Mouse (Mus musculus) heart, adult 2 months (tissue): ENCODE measurements around the gene Olfr1124. TPM values are rescaled to one million over a fixed set of nuclear protein-coding genes. Genes with fewer than 3 reads are reported as not detected.
A peak's percentile ranks its signal among the peaks of the same experiment; 100 is the strongest.
"Not testable (repeated sequence)": the region's sequence is repeated elsewhere in the genome, so short reads cannot be mapped to it uniquely, and the experiment has no call there.

Experiments
- DNase-seq, 2 experiments: peaks; one replicate each; pipeline ENCODE4 v3.0.0; 2021
- H3K27ac ChIP-seq: fragments of 200-600 bp; 2 replicates; pipeline ENCODE4 v1.8.1; 2022
- H3K27me3 ChIP-seq: fragments of 200-500 bp; 2 replicates; pipeline ENCODE4 v1.6.1; 2012; ENCODE audit warnings: mild to moderate bottlenecking, low read length, inconsistent platforms, mixed read lengths; ENCODE audit not compliant: control insufficient read depth, insufficient read depth
- H3K36me3 ChIP-seq: fragments of 200-500 bp; 2 replicates; pipeline ENCODE4 v1.6.1; 2012; ENCODE audit warnings: low read length, inconsistent platforms; ENCODE audit not compliant: control insufficient read depth, insufficient read depth
- H3K4me1 ChIP-seq: fragments of 200-500 bp; 2 replicates; pipeline ENCODE4 v1.6.1; 2011; ENCODE audit warnings: low read length; ENCODE audit not compliant: control insufficient read depth, insufficient read depth
- H3K4me3 ChIP-seq: fragments of 200-600 bp; 2 replicates; pipeline ENCODE4 v1.8.1; 2022
- H3K79me2 ChIP-seq: fragments of 200-500 bp; replicated peaks from 2 replicates; pipeline ENCODE4 v1.6.1; 2012; ENCODE audit warnings: mild to moderate bottlenecking, inconsistent platforms, low read length, moderate library complexity, mixed read lengths; ENCODE audit not compliant: control insufficient read depth, insufficient read depth
- H3K9ac ChIP-seq: fragments of 200-500 bp; 2 replicates; pipeline ENCODE4 v1.6.1; 2012; ENCODE audit warnings: low read depth, mild to moderate bottlenecking, control low read depth, inconsistent platforms, low read length, mixed read lengths
- CTCF ChIP-seq: fragments of 200-600 bp; IDR thresholded peaks from 2 replicates; pipeline ENCODE4 v1.8.1; 2022; ENCODE audit warnings: antibody characterized with exemption, mild to moderate bottlenecking, moderate library complexity
- EP300 ChIP-seq: fragments of 200-500 bp; IDR thresholded peaks from 2 replicates; pipeline ENCODE4 v1.6.1; 2011; ENCODE audit warnings: low read depth, low read length, control low read depth; ENCODE audit not compliant: insufficient read depth
- POLR2A ChIP-seq: fragments of 200-500 bp; IDR thresholded peaks from 2 replicates; pipeline ENCODE4 v1.6.1; 2011; ENCODE audit warnings: mild to moderate bottlenecking, low read depth, low read length, control low read depth; ENCODE audit not compliant: insufficient read depth
- WGBS: fragments of 180-500 bp; shearing (Covaris S2); methylation state at CpG from one replicate; pipeline ENCODE4 v1.1.7; 2018; 5-methylcytosine and 5-hydroxymethylcytosine counted together
- intact Hi-C: fragments of 180-260 bp; cut with DNase I; formaldehyde crosslinking; loops from one replicate; pipeline ENCODE4 v1.15.1; 2025
- long read RNA-seq: library from polyadenylated mRNA; stranded (forward); transcript quantifications from one replicate; pipeline ENCODE4 v2.0.0, GENCODE M21; 2021
- polyA plus RNA-seq: library from polyadenylated mRNA; depleted of rRNA; stranded (reverse); fragments of >200 nt; gene quantifications from 2 replicates; pipeline ENCODE4 v1.2.3, GENCODE M21; 2012; rRNA removed
- total RNA-seq, 2 experiments: library from RNA; stranded (reverse); gene quantifications; 2 replicates each; pipeline ENCODE4 v1.2.3; 2021

The Olfr1124 gene
- total RNA-seq (not detected), polyA plus RNA-seq (not detected in 2 replicates)
- long read RNA-seq: 0 reads

DNA sequence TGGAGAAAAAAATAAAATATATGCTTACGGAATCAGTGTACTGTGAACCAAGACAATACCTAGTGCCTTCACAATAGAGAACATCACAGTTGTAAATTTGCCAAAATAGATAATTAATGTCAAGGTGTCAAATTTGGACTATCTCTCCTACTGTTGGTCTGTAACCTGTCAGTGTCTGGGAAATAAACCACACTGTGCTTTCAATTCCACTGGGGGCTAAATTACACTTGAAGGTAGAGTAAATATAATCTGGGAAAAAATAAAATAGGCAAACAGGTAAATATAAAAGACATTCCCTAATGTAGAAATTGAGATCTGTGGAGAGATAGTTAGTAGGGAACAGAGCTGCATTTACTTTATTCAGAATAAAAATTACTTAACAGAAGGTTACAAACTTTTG lies at the start of gene Olfr1124:
Gene Olfr1124, plus strand, starts transcription at position 301 of the 400 bp plus-strand sequence.
- WGBS: 84% methylated on average over 1 of the region's 1 CpGs
- no peak for TF ChIP-seq EP300
- no peak for TF ChIP-seq POLR2A
- TF ChIP-seq CTCF: no peak
- no peaks in the 10 kb centered on the region for H3K36me3 ChIP-seq
- H3K4me3 ChIP-seq: no peak within 1 kb of the TSS
- no peak for DNase-seq
- H3K9ac ChIP-seq: no peak within 1 kb of the TSS
- H3K79me2 ChIP-seq: no peaks in the 10 kb centered on the region
- H3K4me1 ChIP-seq: no peaks in the 10 kb centered on the region
- intact Hi-C loops: no loop called here
- no peak within 1 kb of the TSS for H3K27ac ChIP-seq
- no peaks in the 10 kb centered on the region for H3K27me3 ChIP-seq

DNA sequence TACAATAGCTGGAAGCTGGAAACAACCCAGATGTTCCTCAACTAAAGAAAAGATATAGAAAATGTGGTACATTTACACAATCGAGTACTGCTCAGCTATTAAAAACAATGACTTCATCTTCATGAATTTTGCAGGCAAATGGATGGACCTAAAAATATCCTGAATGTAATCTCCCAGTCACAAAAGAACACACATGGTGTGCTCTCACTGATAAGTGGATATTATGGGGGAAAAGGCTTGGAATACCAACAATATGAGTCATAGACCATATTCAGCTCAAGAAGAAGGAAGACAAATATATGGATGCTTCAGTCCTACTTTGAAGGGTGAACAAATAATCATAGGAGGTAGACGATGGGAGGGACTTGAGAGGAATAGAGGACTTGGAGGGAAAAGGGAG lies 46.1 kb upstream of the Olfr1124 start:
- TF ChIP-seq POLR2A (no peak), EP300 (no peak), CTCF (no peak)
- 30% methylated on average over 2 of the region's 2 CpGs for WGBS
- no peak for DNase-seq
- Histone ChIP-seq H3K36me3 (no peaks in the 10 kb centered on the region), H3K4me3 (no peak overlapping the region), H3K79me2 (no peaks in the 10 kb centered on the region), H3K27me3 (no peaks in the 10 kb centered on the region), H3K27ac (no peak overlapping the region), H3K9ac (no peak overlapping the region), H3K4me1 (no peaks in the 10 kb centered on the region)
- intact Hi-C loops: no loop called here

DNA sequence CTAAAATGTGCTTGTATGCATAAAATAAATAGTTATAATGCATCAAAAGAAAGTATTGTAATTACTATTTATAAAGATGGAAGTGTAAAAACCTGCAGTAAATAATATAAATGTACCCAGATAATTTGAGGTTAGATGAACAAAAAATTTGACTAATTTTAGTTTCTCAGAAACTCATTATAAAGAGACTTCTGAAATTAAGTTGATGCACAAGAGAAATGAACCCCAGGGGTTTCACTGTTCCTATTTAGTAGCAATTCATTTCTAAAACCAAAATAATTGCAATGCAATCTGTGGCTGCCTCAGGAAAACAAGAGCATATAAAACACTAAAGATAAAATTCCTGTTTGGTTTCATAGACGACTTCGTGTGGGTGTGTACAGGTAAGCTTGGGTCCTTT lies 44.5 kb upstream of the Olfr1124 start, which contains the start of gene Olfr1122:
Gene Olfr1122, plus strand, starts transcription at position 301 of the 400 bp plus-strand sequence.
- WGBS: 77% methylated on average over 2 of the region's 2 CpGs
- no peaks in the 10 kb centered on the region for H3K27me3 ChIP-seq

DNA sequence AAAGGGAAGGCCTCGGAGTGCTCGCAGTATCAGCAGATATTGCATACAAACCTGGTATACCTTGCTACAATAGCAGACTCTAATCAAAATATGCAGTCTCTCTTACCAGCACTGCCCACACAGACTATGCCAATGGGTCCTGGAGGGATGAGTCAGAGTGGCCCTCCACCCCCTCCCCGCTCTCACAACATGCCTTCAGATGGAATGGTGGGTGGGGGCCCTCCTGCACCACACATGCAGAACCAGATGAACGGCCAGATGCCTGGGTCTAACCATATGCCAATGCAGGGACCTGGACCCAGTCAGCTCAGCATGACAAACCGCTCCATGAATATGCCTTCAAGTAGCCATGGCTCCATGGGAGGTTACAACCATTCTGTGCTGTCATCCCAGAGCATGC lies 36.5 kb upstream of the Olfr1124 start:
- DNase-seq, H3K27ac ChIP-seq, intact Hi-C loops, H3K79me2 ChIP-seq, H3K36me3 ChIP-seq, H3K4me3 ChIP-seq, H3K4me1 ChIP-seq, H3K27me3 ChIP-seq, H3K9ac ChIP-seq: not testable (repeated sequence)
- WGBS: 81% methylated on average over 5 of the region's 5 CpGs

More for the DNA sequence above, 44.5 kb upstream of the Olfr1124 start, which contains the start of gene Olfr1122:
- no peak within 1 kb of the TSS for H3K27ac ChIP-seq
- no peak for TF ChIP-seq CTCF
- TF ChIP-seq EP300: no peak
- no peak for TF ChIP-seq POLR2A
- no peak within 1 kb of the TSS for H3K9ac ChIP-seq
- H3K36me3 ChIP-seq: no peaks in the 10 kb centered on the region
- no peaks in the 10 kb centered on the region for H3K4me1 ChIP-seq
- DNase-seq: no peak
- H3K4me3 ChIP-seq: no peak within 1 kb of the TSS
- H3K79me2 ChIP-seq: no peaks in the 10 kb centered on the region
- intact Hi-C loops: no loop called here

DNA sequence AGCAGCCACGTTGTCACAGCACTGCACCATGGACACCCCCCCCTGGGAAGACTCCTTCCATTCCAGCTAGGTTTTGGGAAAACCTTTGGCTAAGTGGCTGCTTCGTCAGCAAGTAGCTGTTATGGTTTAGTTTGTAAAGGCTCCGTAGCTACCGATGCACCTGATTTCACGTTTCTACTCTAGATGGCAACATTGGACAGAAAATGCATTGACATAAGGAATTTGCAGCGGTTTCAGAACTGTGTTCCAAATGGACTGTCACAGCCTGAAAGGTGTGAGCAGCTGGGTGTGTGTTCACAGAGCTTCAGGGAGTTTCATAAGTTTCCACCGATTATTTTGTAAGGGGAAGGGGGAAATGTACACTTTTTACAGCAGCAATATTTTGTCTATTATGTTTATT lies 35.4 kb upstream of the Olfr1124 start:
- H3K27me3 ChIP-seq, H3K9ac ChIP-seq, DNase-seq, H3K4me3 ChIP-seq, intact Hi-C loops, H3K36me3 ChIP-seq, H3K4me1 ChIP-seq, H3K27ac ChIP-seq, H3K79me2 ChIP-seq: not testable (repeated sequence)
- WGBS: 70% methylated on average over 7 of the region's 7 CpGs
- TF ChIP-seq CTCF: peak; percentile 31

DNA sequence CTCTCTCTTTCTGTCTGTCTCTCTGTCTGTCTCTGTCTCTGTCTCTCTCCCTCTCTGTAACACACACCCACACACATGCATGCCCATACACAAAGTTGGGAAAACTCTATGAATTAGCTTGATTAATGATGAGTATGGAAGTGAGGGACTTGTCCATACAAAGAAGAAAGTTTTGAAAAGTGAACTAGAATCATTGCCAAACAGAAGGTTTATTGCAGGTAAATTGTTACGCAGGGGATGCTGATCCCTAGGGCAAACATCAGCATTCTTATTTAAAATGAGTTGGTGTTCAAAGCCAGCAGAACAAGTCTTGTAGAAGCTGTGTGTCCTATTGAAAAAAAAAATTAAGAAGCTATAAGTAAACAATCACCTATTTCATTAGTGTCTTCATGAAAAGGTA lies 13.7 kb upstream of the Olfr1124 start, which contains the start of gene Olfr1123:
Gene Olfr1123, plus strand, starts transcription at position 301 of the 400 bp plus-strand sequence.
- no peak for DNase-seq
- no peak for TF ChIP-seq CTCF
- TF ChIP-seq POLR2A: no peak
- no peak for TF ChIP-seq EP300
- WGBS: 86% methylated on average over 1 of the region's 1 CpGs
- Histone ChIP-seq H3K4me3 (no peak within 1 kb of the TSS), H3K27ac (no peak within 1 kb of the TSS), H3K36me3 (no peaks in the 10 kb centered on the region), H3K79me2 (no peaks in the 10 kb centered on the region), H3K9ac (no peak within 1 kb of the TSS), H3K27me3 (no peaks in the 10 kb centered on the region), H3K4me1 (no peaks in the 10 kb centered on the region)
- intact Hi-C loops: no loop called here

DNA sequence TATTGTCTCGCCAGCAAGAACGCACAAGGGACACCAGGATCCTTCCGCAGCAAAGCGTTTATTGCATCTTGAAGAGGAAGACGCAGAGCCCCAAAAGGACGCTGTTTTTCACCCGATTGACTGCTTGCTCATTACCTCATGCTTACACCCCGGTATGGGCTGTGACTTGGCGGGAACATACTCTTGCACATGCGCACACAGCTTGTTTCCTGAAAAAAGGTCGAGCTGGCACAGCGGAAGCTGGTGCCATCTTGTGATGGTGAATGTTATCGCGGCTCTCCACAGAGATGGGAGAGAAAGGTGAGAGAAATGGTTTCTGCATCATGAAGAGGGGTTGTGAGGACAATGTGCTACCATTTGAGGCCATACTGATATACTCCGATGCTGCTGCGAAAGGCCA lies 7.7 kb downstream of the Olfr1124 start:
- intact Hi-C loops: no loop called here
- Histone ChIP-seq H3K4me1 (no peaks in the 10 kb centered on the region), H3K79me2 (no peaks in the 10 kb centered on the region), H3K4me3 (no peak overlapping the region), H3K27me3 (no peaks in the 10 kb centered on the region), H3K36me3 (no peaks in the 10 kb centered on the region), H3K27ac (no peak overlapping the region), H3K9ac (no peak overlapping the region)
- TF ChIP-seq EP300: no peak
- TF ChIP-seq CTCF: no peak
- no peak for TF ChIP-seq POLR2A
- DNase-seq: no peak
- 88% methylated on average over 16 of the region's 16 CpGs for WGBS
